Mouse (Mus musculus) T-helper 2 cell (primary cell): ENCODE data around the gene Lcp1.

Experiments
- in situ Hi-C: fragments of 300-600 bp; cut with MboI, MseI; formaldehyde crosslinking; loops from one replicate; pipeline ENCODE4 v1.15.1; 2025; ENCODE audit warnings: high pct_unique_total_duplicates

Lcp1 gene

DNA sequence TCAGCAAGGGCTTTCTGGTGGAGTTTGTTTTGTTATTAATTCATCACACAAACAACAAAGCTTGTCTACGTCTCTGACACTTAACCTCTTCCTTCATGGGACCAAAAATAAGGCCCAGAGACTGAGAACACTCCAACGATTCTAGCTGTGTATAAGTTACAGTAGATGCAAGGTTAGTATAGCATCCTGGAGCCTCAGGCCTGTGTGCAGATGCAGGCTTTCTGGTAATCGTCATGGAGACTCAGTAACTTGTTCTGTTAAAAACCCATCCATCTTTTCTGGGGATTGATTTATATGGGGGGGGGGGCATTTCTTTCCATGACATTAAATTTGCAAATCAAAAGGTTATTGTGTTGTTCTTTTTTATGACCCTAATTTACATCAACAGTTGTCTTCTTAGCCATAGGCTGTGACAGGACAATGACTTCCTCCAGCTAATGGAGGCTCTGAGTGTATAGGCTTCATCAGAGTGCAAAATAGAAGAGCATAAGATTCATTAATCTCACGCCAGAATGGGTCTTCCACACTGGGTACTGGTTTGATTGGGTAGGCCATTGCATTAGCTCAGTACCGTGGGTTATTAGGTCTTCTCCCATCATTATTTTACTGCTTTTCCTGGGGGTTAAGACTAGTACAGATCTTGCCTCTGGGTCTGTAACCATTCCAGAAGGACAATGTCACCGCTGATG lies 74.6 kb downstream of the Lcp1 start:
- in situ Hi-C loops: no loop called here

DNA sequence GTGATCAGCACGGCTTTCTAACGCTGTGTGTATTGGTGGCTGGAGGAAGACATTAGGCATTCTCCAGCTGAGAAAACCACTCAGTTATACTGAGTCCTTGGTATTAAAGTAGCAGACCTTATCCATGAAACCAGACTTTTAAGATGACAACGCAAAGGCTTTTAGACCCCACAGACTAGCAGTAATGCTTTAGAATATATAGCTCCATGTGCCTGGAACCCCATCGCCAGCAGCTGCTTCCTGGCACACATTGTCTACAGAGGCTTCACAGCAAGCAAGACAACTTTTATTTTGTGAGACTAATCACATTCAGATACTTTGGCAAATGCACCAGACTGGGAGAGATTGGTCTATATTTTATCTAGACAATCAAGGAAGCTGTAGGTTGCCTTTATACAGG lies 75.4 kb downstream of the Lcp1 start:
- in situ Hi-C loops: no loop called here

DNA sequence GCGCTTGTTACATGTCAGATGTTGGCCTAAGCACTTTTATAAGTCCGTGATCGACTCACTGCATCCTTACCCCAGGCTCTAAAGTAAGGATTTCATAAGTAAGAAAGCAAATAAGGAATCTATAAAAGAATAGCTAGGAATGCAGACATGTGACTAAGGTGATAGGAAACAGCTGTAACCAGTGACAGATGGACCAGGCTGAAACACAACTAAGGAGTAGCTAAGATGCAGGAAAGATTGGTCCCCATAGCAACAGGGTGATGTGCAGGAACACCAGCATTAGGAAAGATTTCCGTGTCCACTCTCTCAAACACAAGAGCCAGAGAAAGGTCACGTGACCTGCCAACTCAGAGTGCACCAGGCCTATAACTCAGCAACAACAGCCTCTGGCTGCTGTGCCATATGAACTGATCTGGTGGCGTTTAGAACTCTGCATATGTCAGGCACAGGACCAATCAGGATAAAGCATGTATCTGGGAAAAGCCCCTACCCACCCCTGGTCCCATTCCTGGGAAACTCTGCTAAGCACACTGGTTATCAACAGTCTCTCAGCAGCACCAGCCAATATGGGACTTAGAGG lies 77.8 kb downstream of the Lcp1 start:
- in situ Hi-C loops: no loop called here

DNA sequence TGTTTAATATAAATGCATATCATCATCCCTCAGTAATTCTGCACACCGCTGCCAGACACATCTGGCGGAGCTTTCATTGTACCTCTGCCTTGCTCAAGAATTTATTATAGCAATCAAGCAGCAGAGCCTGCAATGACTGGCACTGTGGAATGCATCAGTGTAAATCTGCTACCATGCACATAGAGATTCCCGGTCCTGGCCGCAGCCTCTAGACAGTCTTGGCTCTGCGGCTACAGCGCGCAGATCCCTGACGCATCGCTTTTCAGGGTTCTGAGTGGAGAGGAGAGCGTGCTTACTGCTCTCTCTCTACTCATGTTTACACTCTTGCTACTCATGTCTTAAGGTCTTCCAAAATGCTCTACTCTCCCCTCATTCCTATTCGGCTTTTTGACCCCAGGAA lies 82.9 kb downstream of the Lcp1 start:
- in situ Hi-C loops: loop anchor here (5.0 to 10.0 kb wide), 2 partner anchors 524 to 901 kb away; partner anchors contain the start of genes Gpalpp1 and Nufip1

DNA sequence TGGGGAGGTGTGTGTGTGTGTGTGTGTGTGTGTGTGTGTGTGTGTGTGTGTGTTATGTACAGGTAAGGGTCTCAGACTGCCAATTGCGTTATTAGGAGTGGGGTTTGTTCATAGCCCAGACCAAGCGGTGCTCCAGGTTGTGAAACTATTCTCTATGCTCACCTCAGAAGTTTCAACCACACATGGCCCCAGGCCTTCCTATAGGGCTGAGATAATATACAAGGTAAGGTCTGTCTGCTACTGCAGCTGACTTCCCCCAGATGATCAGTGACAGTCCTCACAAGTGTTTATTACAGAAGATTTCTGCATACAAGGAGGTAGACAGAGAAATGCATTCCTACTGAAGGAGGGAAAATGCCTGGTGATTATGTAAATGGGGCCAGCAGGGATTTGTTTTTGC lies 87.9 kb downstream of the Lcp1 start:
- in situ Hi-C loops: loop anchor here (10.0 kb wide), 1 partner anchor 896 kb away; the partner anchor contains the start of genes Gpalpp1 and Nufip1

DNA sequence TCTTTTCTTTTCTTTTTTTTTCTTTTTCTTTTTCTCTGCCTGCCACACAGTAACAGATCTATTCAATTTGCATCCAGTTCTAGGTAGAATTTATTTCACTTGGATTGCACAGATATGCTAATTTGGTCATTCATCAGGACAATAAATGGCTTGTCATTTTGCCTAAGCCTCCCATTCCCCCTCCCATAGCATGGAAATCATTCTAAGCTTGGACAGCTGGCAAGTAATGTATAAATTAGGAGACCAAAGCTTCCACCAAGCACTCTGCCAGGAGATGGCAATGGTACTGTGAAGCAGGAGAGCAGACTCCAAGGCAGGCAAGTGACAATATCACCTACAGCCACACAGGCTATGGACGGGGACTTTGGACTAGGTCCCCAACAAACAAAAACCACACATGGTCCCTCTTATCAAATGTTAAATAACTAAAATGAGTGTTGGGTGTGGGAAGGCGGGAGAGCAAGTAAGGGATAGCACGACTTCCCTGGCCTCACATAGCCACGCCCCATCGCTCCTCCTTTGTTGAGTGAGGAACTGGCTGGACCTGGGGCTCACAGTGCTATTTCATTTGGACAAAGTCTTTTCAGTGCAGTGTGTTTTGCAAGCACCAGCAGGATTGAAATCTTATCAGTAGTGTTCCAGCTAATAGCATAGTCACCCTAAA lies 88.5 kb downstream of the Lcp1 start:
- in situ Hi-C loops: loop anchor here (10.0 kb wide), 1 partner anchor 895 kb away; the partner anchor contains the start of genes Gpalpp1 and Nufip1

DNA sequence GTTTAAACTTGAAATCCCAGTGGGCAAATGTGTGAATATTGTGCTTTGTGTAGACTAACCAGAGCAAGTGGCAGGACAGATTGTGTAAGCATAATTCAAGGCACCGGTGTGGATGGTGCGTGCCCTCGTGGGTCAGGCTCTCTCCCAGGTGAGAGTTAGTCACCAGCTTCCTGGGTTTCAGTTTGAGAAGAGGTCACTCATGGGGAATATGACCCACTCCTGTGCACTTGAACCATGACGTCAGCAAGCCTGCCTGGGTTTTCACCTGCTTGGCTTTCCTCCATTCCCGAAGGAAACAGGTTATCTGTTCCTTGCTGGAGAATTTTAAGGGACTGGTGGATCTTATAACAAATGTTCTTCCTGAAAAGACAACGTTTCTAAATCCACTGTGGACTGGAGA lies 91.5 kb downstream of the Lcp1 start:
- in situ Hi-C loops: no loop called here

DNA sequence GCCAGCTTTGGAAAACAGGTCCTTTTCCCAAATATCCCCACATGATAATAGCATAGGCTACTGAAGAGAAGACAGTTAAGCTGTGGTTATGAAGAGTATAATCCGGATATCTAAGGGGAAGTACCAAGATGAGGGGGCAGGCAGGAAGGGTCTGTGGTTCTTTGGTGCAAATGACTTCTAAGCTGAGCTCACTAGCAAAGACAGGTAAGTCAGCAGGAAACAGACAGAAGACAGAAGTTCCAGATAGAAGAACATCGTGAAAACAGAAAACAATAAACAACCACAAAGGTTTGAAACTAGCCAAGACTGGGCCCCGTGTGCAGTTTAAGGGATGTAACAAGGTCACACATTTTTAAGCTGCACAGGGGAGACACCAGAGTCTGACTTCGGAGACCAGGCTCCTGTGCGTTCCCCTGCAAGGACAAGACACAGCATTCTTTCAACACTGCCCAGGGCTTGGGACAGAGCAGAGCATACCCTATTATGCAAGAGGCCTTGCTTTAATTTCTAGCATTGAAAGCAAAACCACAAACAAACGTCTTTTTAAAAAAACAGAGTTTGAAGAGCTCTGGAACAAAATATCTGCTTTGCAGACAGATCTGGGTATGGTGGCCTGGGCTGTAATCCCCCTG lies 96.7 kb downstream of the Lcp1 start:
- in situ Hi-C loops: no loop called here

DNA sequence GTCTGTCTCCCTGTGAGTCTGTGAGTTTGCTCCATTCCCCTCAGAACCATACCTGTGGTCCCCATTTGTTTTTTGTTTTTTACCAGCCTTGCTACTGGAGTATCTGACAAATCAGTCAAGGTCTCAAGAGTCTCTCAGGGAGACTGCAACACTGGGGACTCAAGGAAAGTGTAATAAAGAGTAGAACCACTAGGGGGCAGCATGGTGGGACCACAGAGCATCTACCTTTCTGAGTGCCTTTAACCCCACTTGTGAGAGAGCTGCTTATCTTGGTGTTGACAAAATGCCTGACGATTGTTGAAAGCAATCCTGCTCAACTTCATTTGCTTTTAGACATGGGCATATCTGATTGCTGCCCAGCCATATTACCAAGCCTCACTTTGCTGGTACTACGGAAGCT lies 98.9 kb downstream of the Lcp1 start:
- in situ Hi-C loops: no loop called here

DNA sequence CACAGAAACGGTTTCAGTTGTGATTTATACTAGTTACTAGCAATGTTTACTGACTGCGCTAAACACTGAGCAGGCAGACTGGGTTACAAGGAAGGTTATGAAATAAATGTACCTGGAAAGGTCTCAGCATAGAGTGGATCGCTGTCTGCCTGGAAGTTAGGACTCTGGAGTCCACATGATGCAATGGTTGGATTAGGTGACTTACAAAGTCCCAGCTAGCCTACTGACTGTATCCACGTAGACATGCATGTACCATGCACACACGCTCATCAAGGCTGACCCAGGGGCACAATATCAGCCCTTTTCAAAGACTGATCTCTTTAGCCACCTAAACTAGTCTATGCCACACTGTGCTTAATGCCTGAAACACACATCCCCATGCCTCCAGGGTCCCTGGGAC lies 102.2 kb downstream of the Lcp1 start:
- in situ Hi-C loops: no loop called here

DNA sequence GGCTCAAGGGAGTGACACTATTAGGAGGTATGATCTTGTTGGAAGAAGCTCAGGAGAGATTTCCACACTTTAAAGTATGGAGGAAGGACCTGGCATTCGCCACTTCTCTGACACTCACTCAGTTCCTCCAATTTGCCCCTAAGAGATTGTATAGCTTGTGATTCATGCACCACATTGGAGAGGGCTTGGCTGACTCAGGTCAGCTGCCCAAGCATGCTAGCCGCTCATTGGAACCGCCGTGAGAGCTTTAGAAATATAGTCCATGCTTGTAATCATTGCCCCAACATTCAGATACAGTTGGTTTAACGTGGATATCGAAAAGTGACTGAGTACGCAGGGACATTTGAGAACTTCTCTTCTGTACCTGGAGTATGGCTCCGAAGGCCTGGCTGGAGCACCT lies 104.7 kb downstream of the Lcp1 start:
- in situ Hi-C loops: no loop called here

DNA sequence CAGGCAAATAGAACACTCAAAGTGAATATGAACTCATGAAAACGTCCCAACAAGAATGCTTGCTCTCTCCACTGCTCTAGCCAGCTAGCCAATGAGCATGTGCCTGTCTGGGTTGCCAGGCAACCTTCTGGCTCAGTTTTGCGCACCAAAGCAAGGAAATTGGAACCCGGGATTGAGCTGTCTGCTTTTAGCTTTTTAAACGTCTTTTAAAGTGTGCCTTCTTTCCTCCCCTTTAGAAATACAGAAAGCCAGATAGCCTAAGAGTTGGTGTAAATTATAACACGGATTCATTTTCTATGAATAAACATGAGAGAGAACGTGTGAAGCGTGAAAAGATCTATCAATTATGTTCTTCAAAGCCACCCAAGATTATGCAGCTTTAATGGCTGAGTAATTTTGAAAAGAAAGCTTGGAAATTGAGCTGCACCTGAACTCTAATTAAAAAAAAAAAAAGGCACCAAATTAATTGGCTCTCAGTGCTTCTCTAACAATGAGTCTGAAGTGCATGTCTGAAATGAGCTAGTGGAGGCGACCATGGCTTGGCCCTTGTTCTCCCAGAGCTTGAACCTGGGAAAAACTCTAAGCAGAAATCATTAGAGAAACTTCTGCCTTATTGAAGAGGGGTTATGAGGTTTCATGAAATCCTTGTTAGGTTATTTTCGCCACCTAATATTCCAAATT lies 105.2 kb downstream of the Lcp1 start:
- in situ Hi-C loops: no loop called here

DNA sequence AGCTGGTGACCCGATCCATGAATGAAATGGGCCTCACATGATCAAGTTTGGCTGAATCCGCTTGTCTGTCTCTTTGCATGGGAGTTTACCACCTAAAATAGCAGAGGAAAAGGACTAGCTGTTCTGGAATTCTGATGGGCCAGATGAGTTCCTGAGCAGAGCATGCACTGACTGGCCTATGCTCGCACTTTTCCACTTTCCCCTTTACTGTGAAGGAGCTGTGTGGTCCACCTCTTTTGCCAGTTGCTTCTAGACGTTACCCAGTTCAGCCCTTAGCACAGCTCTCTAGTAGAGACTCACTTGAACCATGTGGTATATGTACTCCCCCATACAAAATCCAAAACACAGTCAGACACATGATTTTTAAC lies 105.7 kb downstream of the Lcp1 start:
- in situ Hi-C loops: no loop called here

DNA sequence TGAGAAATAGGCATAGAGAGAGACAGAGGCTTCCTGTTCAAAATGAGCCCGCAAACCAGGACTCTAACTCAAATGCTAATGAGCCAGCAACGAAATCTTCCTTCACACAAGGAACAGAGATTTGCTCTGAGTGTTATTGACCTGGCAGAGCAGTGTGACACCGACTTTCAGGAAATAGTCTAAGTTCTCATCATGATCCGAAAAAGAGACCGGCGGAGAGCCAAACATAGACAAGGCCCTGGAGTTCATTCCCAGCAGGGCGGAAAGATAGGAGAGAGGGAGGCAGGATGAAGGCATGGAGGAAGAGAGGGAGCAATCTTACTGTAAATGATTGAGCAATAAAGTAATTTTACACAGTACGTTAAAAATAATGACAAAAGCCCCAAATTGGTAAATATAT lies 106.2 kb downstream of the Lcp1 start:
- in situ Hi-C loops: no loop called here

DNA sequence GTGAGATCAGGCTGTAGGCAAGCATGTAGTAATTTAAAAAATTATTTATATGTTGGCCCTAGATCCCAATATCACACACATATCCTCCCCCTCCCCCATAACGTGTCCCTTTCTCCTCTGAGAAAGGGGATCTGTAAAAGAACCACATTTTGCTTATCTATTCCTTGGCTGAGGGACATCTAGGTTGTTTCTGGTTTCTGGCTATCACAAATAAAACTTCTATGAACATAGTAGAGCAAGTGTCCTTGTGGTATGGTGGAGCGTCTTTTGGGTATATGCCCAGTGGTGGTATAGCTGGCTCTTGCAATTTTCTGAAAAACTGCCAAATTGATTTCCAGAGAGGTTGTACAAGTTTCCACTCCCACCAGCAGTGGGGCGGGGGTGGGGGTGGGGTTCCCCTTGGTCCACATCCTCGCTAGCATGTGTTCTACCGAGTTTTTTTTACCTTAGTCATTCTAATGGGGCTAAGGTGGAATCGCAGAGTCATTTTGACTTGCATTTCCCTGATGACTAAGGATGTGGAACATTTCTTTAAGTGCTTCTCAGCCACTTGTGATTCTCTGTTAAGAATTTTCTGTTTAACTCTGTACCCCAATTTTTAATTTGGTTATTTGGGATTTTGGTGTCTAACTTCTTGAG lies 107.3 kb downstream of the Lcp1 start:
- in situ Hi-C loops: no loop called here

DNA sequence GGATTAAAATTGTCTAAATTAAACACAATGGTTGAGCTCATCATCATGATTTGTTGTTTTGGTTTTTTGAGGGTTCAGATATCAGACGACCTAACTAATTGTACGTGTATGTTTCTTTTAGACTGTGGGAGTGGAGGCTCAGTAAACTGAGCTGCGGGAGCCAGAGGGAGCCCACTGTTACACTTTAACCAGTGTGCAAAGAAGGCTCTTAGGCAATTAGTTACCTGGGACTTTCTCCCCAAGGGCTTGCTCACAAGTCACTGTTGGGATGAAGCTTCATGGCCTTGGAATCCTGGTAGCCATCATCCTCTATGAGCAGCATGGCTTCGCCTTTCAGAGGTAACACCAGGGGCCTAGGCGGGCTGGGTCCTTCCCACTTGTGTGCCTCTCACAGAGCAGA lies 111.2 kb downstream of the Lcp1 start, which contains the start of gene Cpb2:
TSS of gene Cpb2 (plus strand) at position 201 of the 400 bp plus-strand sequence.
- in situ Hi-C loops: no loop called here

DNA sequence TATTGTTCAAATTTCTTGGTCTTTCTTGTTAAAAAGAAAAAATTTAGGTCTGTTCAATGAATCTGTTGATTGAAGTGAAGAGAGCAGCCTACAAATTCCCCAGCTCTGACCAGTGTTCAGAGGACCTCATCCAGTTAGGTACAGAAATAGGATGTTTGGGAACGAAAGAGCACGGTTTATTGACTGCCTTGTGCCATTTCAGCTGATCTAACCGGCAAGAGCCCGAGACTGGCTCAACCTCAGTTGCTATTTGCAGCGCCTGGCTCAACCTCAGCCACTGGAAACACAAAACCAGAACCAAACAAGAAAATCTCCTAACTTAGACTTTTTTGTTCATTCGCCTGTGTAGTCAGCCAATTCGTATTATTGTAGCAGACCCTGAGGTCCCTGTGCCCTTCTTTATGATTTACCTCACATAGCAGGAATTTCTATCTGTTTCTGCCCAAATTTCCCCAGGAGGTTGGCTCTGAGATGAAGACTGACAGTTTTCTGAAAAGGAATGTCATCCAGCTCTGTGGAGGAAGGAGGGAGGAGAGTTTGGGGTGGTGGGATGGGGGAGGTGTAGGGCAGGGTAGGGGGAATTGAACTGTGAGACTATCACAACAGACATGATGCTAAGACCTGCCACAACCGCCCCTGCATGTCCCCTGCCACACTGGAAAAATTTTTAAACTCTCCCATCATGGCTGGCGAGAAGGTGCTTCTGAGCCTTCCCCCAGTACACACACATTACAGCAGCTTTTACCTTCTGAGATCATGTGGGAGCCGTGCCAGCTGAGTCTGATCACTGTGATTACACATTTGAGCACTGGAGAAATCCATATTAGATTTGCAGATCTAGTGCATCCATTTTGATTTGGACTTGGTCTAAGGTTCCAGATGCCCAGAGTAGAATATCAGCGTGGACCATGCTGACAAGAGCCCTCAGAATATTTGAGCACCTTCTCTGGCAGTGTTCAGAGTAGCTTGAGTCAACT lies 115.4 kb downstream of the Lcp1 start:
- in situ Hi-C loops: no loop called here

DNA sequence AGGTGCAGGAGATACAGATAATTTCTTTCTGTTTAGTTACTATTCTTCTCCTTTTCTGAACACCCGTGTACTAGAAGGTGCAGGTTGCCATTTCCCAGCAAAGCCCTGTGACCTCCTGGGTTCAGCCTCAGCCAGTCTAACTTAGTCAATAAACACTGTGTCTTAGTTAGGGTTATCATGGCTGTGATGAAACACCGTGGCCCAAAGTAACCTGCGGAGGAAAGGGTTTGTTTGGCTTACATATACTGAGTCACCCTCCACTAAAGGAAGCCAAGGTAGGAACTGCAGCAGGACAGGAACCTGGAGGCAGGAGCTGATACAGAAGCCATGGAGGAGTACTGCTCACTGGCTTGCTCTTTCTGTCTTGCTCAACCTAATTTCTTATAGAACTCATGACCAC lies 119.5 kb downstream of the Lcp1 start:
- in situ Hi-C loops: no loop called here

DNA sequence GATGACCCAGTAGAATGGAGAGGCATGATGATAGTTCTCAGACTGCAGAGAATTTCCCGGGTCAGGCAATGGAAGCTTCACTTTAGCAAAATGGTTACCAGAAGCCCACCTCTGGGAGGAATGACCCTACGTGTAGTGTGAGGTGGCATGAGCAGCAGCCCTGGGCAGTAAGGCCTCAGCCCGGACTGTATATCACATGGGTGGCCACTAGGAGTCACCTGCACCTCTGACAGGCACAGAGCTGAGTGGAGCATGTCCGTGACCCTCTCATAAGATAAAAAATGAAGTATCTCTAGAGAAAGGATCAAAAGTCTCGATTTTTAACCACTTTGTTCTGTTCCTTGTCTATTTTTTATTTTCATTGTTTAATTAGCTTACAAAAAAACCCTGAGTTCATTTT lies 125.6 kb downstream of the Lcp1 start:
- in situ Hi-C loops: no loop called here

DNA sequence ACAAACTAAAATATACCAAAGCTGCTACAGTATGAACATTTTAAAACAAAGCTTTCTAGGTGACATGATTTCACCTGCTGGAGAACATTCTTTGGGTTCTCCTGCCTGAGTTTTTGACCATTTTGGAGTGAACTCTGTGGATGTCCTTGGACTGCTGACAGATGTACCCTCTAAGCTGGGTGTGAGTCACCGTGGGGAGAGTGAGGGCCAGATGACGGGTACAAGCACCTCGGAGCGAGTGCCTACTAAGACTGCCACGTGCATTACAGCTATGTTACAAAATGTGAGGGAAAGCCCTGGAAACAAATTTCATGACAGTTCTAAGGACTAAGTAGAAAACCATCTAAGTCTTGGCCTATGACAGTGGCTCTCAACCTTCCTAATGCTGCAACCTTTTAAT lies 138.6 kb downstream of the Lcp1 start:
- in situ Hi-C loops: no loop called here
